Mouse (Mus musculus): ENCODE measurements around the gene Ifna5. TPM values are rescaled to one million over a fixed set of nuclear protein-coding genes. Genes with fewer than 3 reads are reported as not detected.

Gene Ifna5
- polyA plus RNA-seq, 1 experiment, result not detected

DNA sequence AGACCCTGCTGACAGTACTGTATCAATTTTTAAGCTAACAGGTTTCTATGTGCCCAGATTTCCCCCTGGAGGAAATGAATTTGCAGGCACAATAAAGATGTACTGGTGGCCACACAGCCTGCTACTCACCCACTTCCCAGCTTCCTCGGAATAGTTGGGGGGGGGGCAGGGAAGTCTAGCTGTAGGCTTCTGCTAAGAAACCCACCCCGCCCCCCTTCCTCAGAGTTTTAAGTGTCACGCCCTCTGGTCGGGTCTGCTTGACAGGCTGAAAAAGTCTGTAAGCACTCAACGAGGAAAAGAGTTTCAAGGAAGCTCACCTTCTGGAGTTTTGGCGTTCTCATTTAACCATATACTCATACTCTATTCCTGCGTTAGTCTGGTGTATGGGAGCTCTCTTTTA is 28.0 kb downstream of the Ifna5 start:
- no peak overlapping the region for H3K27ac ChIP-seq (ENCODE audit: insufficient read depth, low read length)
- no peak overlapping the region for H3K4me3 ChIP-seq (ENCODE audit: insufficient read depth, low read length)
- no peaks in the 10 kb centered on the region for H3K4me1 ChIP-seq (ENCODE audit: control insufficient read depth, insufficient read depth, low read length)
- TF ChIP-seq POLR2A (IDR thresholded peaks at IDR 0.05; ENCODE audit: extremely low read depth, insufficient read depth, low read length) (no peak), CTCF (IDR thresholded peaks at IDR 0.05; ENCODE audit: extremely low read depth, insufficient read depth, low read length) (no peak)

DNA sequence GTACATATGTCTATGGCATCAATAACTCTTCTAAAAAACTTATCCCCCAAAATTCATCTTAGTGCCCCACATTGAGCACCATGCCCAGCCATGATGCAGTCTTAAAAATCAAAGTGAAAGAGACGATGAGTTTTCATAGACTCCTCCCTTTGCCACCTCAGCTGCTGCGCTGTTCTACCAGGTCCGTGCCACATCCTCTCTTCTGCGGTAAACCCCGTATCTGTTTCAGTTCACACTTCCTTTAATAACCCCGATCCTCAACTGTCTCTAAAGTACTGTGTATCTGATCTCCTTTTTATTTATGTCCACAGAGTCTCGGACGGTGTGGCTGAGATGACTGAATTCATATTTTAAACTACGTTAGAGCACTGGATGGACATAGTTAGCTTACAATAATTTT is 29.3 kb downstream of the Ifna5 start:
- Histone ChIP-seq H3K4me3 (ENCODE audit: insufficient read depth, low read length) (no peak overlapping the region), H3K4me1 (ENCODE audit: control insufficient read depth, insufficient read depth, low read length) (no peaks in the 10 kb centered on the region), H3K27ac (ENCODE audit: insufficient read depth, low read length) (no peak overlapping the region)
- TF ChIP-seq CTCF (IDR thresholded peaks at IDR 0.05; ENCODE audit: extremely low read depth, insufficient read depth, low read length) (no peak), POLR2A (IDR thresholded peaks at IDR 0.05; ENCODE audit: extremely low read depth, insufficient read depth, low read length) (no peak)

DNA sequence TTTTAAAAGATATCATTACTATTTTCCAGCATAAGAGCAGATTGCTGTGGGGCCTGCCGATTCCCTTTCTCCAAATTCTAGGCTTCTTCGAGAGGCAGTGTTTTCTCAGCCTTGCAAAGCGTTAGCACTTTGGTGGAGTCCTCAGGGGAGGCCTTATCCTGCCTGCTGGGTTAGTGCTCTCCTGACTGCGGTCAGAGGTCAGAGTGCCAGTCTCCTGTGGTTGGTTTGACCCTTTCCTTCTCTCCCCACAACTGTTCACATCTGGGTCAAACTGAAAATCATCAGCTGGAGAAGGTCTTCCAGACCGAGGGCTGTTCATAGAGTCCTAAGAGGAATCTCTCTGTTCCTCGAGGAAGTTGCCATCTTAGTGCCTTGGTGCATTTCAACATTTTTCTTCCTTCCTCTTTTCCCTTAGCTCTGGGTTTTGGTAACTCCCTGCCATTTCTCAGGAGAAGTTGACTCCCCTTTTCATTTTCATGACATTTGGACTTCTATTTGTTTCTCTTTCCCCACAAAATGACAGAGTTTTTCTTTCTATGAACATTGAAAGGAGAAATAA is 29.8 kb downstream of the Ifna5 start:
- Histone ChIP-seq H3K27ac (ENCODE audit: insufficient read depth, low read length) (no peak overlapping the region), H3K4me3 (ENCODE audit: insufficient read depth, low read length) (no peak overlapping the region)
- TF ChIP-seq POLR2A (IDR thresholded peaks at IDR 0.05; ENCODE audit: extremely low read depth, insufficient read depth, low read length), result no peak
- TF ChIP-seq CTCF (IDR thresholded peaks at IDR 0.05; ENCODE audit: extremely low read depth, insufficient read depth, low read length), result no peak

DNA sequence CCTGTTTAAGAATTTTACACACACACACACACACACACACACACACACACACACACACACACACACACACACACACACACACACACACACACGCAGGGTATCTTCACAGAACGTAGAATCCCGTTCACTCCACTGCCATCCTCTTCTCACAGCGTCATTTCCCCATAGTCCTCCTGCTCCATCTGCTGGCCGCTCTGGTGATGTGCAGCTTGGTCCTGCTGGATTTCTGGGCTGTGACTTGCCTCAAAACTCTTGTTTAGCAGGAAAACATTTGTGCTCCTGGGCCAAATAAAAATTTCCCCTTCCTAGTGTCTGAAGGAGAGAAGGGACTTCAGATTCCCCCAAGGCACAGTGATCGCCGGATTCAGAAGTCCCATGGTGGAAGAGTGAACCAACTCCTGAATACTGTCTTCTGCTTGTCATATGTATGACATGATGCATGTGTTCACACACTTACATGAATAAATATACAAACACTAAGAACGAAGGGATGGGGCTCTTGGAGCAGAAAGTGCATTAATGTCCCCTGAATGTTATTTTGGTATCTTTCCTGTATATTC is 32.1 kb downstream of the Ifna5 start:
- TF ChIP-seq POLR2A (IDR thresholded peaks at IDR 0.05; ENCODE audit: extremely low read depth, insufficient read depth, low read length) (no peak), CTCF (IDR thresholded peaks at IDR 0.05; ENCODE audit: extremely low read depth, insufficient read depth, low read length) (peak; percentile 93)
- Histone ChIP-seq H3K27ac (ENCODE audit: insufficient read depth, low read length) (no peak overlapping the region), H3K4me1 (ENCODE audit: control insufficient read depth, insufficient read depth, low read length) (no peaks in the 10 kb centered on the region), H3K4me3 (ENCODE audit: insufficient read depth, low read length) (no peak overlapping the region; the same call in 1 of the 2 replicates)

More for the DNA sequence above, 29.8 kb downstream of the Ifna5 start:
- no peaks in the 10 kb centered on the region for H3K4me1 ChIP-seq (ENCODE audit: control insufficient read depth, insufficient read depth, low read length)

DNA sequence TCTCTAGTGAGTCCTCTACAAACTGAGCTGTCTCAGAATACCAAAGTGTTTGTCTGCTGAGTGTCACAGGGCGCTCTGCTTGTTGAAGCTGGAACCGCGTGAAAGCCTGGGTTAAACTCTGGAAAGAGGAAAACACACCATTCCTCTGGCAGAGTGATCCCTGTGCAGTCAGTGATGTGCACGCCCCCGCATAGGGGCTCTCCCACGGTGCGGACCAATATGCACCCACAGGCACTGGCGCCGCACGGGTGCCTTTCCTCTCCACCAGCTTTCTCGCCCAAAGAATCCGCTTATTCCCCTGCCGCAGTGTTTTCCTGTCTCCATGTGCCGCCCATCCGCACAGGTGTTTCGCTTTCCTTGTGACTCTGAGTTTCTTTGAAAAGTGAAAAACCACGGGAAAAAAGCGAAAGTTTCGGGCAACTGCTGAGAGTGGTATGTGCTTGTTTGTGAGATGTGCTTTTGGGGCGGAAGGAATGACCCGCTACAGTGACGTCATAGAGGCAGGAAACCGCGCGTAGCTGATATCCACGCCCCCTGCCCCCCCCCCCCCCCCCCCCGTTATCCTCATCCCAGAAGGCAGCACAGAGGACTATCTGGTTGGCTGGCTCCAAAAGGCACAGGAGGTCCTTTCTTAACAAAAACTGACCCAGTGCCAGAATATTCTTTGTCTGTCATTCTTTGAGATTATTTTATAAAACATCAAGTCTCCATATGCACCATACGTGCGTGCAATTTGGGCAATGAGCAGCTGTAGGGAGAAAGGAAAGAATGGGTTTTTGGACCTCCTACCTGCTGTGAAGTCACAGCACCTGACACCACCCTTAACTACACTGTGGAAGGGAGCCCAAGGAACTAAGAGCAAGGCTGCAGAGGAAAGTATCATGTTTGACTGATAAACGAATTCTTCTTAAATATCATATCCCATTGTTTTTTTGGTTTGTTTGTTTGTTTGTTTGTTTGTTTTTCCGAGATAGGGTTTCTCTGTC is 32.9 kb downstream of the Ifna5 start:
- peak overlapping the region; percentile 28 for H3K4me3 ChIP-seq (ENCODE audit: insufficient read depth, low read length)
- no peak overlapping the region for H3K27ac ChIP-seq (ENCODE audit: insufficient read depth, low read length)
- H3K4me1 ChIP-seq (ENCODE audit: control insufficient read depth, insufficient read depth, low read length), result no peaks in the 10 kb centered on the region
- TF ChIP-seq POLR2A (IDR thresholded peaks at IDR 0.05; ENCODE audit: extremely low read depth, insufficient read depth, low read length), result no peak
- TF ChIP-seq CTCF (IDR thresholded peaks at IDR 0.05; ENCODE audit: extremely low read depth, insufficient read depth, low read length), result no peak

DNA sequence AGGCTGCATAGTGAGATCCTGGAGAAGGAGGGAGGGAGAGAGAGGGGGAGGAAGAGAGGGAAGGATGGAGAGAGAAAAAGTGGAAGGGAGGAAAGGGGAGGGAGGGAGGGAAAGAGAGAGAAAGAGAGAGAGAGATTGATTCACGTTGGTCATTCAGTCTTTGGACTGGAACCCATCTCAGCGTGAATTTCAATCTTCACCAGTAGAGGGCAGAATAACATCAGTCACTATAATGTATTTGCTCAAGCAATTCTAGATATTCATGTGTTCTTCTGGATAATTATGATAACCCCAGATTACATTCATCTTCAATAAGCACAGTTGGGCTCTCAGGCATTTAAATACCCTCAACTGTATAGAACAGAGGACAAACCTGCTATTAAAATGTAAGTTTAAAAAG is 37.4 kb downstream of the Ifna5 start:
- no peaks in the 10 kb centered on the region for H3K4me1 ChIP-seq (ENCODE audit: control insufficient read depth, insufficient read depth, low read length)
- TF ChIP-seq POLR2A (IDR thresholded peaks at IDR 0.05; ENCODE audit: extremely low read depth, insufficient read depth, low read length) (no peak), CTCF (IDR thresholded peaks at IDR 0.05; ENCODE audit: extremely low read depth, insufficient read depth, low read length) (peak; percentile 16; the same call in 1 of the 2 replicates)
- no peak overlapping the region for H3K27ac ChIP-seq (ENCODE audit: insufficient read depth, low read length)
- H3K4me3 ChIP-seq (ENCODE audit: insufficient read depth, low read length), result no peak overlapping the region

DNA sequence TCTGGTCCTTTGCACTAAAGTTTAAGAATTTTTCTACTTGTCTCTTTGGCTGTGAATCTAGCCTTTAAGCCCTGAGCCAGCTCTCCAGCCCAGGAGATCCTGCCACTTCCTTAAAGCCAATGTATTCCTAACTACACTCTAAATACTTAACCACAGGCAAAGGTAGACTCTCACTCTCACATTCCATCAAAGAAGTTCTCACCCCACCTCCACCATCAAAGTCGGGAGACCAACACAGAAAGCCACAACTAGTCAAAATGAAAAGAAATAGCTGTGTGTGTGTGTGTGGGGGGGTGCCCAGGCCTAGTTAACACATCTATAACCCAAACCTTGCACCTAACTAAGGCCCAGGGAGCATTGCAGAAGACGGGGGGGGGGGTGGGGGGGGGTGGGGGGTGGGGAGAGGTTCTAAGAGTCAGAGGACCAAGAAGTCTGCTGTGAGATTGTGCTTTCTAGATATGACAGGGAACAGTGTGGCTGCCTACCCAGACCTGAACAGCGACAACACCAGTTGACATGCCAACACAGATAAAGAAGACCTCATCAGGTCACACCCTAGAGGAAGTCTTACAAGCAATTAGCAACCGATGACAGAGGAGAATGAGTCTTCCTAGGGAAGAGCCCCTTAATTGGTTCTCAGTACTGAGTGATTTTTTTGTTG is 40.2 kb downstream of the Ifna5 start:
- no peak overlapping the region for H3K4me3 ChIP-seq (ENCODE audit: insufficient read depth, low read length)
- no peaks in the 10 kb centered on the region for H3K4me1 ChIP-seq (ENCODE audit: control insufficient read depth, insufficient read depth, low read length)
- H3K27ac ChIP-seq (ENCODE audit: insufficient read depth, low read length), result no peak overlapping the region
- TF ChIP-seq CTCF (IDR thresholded peaks at IDR 0.05; ENCODE audit: extremely low read depth, insufficient read depth, low read length), result no peak
- no peak for TF ChIP-seq POLR2A (IDR thresholded peaks at IDR 0.05; ENCODE audit: extremely low read depth, insufficient read depth, low read length)

DNA sequence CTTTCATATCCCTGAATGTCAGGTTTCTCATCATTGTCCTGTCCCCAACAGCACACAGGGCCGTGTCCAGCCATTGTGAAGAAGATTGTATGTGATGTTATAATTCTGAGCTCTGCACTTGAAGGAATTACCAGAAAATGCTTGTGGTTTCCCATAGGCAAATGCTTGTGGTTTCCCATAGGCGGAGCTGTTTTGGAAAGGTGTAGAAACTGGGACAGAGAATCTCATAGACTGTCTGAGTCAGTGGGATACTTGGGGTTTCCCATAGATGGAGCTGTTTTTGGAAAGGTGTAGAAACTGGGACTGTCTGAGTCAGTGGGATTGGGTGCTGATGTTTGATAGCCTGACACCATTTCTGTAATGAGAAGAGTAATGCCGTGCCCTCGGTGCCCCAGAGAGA is 41.2 kb downstream of the Ifna5 start:
- H3K4me3 ChIP-seq (ENCODE audit: insufficient read depth, low read length), result no peak overlapping the region
- no peaks in the 10 kb centered on the region for H3K4me1 ChIP-seq (ENCODE audit: control insufficient read depth, insufficient read depth, low read length)
- H3K27ac ChIP-seq (ENCODE audit: insufficient read depth, low read length), result no peak overlapping the region
- no peak for TF ChIP-seq CTCF (IDR thresholded peaks at IDR 0.05; ENCODE audit: extremely low read depth, insufficient read depth, low read length)
- TF ChIP-seq POLR2A (IDR thresholded peaks at IDR 0.05; ENCODE audit: extremely low read depth, insufficient read depth, low read length), result no peak

DNA sequence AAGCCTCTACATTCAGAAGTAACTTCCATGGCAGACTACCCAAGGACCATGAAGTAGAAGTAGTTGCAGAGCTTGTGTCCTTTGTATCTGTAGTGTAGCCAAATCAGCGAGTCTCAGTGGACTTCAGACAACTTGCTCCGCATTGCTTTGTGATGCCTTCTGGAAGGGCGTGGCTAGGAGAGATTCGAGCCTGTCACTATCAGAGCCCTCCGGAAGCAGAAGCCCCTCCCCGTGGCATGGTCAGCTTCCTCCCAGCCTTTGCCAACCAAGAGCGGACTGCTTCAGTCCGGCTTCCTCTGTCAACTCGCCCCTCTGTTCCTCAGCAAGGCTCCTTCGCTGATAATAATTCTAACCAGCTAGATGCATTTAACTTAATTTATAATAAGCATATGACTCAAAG is 42.9 kb downstream of the Ifna5 start:
- Histone ChIP-seq H3K4me3 (ENCODE audit: insufficient read depth, low read length) (no peak overlapping the region), H3K27ac (ENCODE audit: insufficient read depth, low read length) (no peak overlapping the region), H3K4me1 (ENCODE audit: control insufficient read depth, insufficient read depth, low read length) (no peaks in the 10 kb centered on the region)
- TF ChIP-seq CTCF (IDR thresholded peaks at IDR 0.05; ENCODE audit: extremely low read depth, insufficient read depth, low read length) (no peak), POLR2A (IDR thresholded peaks at IDR 0.05; ENCODE audit: extremely low read depth, insufficient read depth, low read length) (no peak)

All from cortical plate, adult 2 months (tissue).